Mouse (Mus musculus): ENCODE results near the gene Tor4a.

Tor4a gene

DNA sequence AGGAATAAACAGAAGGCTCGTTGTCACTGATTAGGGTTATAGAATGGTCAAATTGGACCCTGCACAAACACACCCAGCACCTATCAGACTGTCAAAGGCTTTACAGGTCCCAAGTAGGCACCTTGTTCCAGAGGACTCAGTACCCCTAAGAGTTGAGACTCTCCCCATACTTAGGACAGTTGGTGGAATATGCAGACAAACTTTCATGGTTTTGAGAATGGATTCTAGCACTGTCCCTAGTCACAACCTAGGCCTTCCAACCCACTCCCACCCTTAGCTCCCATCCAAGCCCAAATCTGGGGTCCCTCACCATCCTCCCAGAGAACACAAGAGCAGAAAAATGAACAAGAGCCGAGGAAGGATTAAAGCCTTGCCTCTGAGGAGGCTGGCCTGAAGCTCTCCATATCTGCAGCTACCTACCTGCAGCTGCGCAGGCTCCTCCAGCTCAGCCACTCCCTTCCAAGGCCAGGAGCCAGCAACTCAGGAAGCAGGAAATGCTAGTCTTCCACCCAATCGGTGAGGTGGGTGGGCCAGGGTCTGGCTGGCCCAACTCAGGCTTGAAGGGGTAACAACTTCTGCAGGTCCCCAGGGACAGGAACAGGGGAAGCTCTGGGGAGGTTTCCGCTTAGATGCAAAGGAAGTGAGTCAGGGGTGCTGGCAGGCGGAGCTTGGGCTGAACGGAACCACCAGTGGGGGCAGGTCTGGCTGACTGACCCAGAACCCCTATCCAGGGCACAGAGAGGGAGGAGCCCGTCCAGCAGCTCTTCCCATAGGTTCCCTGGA is at the start of gene Tor4a:
Gene Tor4a, minus strand, starts transcription at position 715 of the 783 bp plus-strand sequence.
- DNase-seq (ENCODE audit: low spot score), result no peak

GRCm38 (mm10) chr2:25244144-25244543 is 47.5 kb upstream of the Tor4a start:
- no peak for DNase-seq (ENCODE audit: low spot score)

DNA sequence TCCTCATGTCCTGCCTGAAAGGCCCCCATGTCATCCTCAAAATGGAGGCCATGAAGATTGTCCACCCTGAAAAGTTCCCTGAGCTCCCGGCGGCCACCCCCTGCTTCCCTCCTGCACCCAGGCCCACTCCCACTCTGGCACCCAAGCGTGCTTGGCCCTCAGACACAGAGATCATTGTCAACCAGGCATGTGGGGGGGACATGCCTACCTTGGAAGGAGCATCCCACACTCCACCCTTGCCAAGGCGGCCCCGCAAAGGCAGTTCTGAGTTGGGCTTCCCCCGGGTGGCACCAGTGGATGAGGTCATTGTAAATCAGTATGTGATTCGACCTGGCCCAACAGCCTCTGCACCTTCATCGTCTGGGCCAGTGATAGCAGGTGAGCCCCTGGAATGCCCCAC is 46.7 kb upstream of the Tor4a start:
- no peak for DNase-seq (ENCODE audit: low spot score)

DNA sequence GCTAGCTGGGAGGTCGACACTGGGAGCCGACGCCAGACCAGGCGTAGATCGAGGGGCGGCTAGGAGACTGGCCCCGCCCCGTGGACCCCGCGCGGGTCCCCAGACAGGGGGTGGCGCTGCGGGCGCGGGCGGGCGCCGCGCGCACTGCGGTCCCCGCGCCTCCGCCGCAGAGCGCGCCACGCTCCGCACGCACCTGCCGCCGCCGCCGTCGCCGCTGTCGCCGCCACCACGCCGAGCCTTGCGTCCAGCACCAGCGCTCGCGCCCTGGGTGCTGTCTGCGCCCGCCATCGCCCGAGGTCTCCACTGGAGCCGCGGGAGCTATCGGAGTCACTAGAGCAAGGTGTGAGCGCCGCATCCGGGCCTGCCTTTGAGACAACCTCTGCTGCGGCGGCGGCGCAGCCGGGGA is 45.4 kb upstream of the Tor4a start, which contains the start of the genes Rnf208 and Cysrt1:
Gene Rnf208, plus strand, starts transcription at position 155 of the 406 bp plus-strand sequence.
Gene Cysrt1, minus strand, starts transcription at position 352 of the 406 bp plus-strand sequence.
- no peak for DNase-seq (ENCODE audit: low spot score)

DNA sequence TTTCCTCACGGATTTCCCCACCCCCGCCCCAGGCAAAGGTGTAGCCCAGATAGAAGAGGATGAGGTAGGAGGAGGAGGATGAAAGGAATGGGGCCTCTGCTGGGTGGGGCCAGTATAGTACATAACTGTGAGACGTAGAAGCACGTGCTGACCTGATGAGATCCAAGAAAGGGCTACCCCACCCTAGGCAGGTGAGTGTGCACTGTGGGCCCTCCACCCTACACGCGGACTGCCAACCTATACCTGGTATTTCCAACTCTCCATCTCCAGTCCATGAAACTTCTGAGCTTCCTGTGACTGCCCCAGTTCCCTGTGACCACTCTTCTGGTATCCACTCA is 44.7 kb upstream of the Tor4a start:
- no peak for DNase-seq (ENCODE audit: low spot score)

GRCm38 (mm10) chr2:25240723-25241437 is 44.2 kb upstream of the Tor4a start:
- DNase-seq (ENCODE audit: low spot score), result no peak

- no peak for DNase-seq (ENCODE audit: low spot score)
Measured at GRCm38 (mm10) chr2:25240310-25240709, 43.6 kb upstream of the Tor4a start.

DNA sequence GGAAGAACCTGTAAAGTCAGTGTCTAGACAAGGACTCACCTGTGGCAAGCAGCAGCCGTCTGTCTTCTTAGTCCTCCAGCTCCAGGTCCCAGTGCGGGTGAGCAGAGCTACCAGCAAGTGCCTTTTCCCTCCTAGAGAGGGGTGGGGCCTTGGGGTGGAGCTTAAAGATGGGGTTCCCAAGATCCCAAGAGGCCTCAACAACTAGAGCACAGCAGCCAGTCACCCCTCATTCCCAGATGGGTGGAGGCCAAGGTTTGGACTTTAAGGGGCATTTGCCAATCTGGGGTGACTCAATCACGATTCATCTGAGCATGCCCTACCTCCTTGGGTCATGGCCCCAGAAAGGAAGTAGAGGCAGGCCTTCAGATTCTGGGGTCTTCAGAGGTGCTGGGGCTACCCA is 43.1 kb upstream of the Tor4a start:
- no peak for DNase-seq (ENCODE audit: low spot score)

DNA sequence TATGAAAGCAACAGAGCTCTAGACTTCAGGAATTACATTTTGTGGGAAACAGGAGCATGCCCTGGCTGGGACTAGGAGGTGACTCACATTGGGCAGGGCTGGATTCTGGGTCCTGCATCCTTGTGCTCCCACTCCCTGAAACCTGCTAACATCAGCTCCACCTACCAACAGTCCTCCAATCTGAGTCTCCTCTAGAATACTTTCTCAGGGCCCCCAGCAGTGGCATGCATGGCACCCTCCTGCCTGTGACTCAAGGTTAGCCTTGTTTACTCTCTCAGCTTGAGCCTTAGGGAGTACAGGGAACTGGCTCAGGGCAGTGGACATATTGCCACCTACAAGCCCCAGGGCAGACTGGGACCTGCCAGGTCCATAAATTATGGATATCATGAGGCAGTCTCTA is 41.4 kb upstream of the Tor4a start:
- no peak for DNase-seq (ENCODE audit: low spot score)

- no peak for DNase-seq (ENCODE audit: low spot score)
Measured at GRCm38 (mm10) chr2:25237522-25237921, 40.8 kb upstream of the Tor4a start.

- DNase-seq (ENCODE audit: low spot score), result no peak
Measured at GRCm38 (mm10) chr2:25236614-25237013, 39.9 kb upstream of the Tor4a start, which contains the start of gene Rnf224. Gene Rnf224 (minus strand): TSS chr2:25236787.

GRCm38 (mm10) chr2:25234551-25235220 is 38.0 kb upstream of the Tor4a start:
- no peak for DNase-seq (ENCODE audit: low spot score)

DNA sequence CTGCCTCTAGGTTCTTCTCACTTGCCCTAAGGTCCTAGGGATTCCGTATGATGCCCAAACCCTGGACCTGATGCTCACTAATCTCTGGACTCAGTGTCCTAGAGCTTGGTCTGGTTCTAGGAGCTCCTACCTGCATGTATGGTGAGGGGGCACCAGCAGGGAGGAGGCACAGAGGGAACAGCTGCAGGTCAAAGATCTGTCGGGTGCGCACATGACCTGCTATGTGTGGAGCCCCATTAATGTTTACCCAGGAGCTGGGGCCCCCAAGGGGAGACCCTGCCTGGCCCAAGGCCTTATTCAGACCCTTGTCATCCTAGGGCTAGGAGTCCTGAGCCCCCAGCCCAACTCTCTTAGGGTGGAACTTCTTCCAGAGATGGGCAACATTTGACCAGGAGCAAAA is 37.4 kb upstream of the Tor4a start, which contains the start of gene Slc34a3:
Gene Slc34a3, minus strand, starts transcription at position 315 of the 400 bp plus-strand sequence.
- DNase-seq (ENCODE audit: low spot score), result no peak

GRCm38 (mm10) chr2:25233421-25233820 is 36.7 kb upstream of the Tor4a start:
- no peak for DNase-seq (ENCODE audit: low spot score)

DNA sequence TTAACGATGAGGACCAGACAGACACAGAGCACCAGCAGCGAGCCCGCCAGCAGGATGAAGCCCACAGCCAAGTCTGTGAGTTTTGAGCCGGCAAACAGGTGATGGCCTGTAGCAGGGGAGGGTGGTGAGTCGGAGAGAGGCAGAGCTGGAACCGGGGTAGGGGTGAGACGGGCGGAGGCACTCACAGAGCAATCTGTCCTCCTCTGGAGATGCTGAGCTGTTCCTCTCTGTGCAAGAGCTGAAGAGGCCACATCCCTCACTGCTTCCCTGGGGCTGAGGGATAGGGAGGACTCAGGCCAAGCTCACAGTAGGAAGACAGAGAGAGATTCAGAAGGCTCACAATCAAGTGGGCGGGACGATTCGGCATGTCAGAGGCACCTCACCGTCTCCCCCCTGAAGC is 34.4 kb upstream of the Tor4a start:
- no peak for DNase-seq (ENCODE audit: low spot score)

GRCm38 (mm10) chr2:25230581-25230980 is 33.9 kb upstream of the Tor4a start:
- no peak for DNase-seq (ENCODE audit: low spot score)

DNA sequence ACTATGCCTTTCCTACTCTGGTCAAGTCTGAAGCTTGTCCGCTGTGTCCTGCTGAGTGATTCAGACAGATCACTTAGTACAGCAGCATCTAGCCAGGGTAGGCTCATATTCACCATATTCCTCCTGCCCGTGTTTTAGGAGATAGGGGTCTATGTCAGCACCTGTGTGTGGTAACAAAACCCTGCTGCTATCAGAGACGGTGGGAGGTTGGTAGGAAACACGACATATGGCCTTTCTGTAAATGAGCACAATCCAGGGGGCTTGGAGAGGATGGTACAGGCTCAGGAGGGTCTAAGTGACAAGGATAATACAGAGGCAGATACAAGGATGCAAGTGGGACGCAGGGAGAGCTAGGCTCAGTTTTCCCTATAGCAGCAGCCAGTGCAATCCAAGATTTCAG is 32.9 kb upstream of the Tor4a start:
- DNase-seq (ENCODE audit: low spot score), result no peak

- no peak for DNase-seq (ENCODE audit: low spot score)
Measured at GRCm38 (mm10) chr2:25228995-25229530, 32.4 kb upstream of the Tor4a start.

DNA sequence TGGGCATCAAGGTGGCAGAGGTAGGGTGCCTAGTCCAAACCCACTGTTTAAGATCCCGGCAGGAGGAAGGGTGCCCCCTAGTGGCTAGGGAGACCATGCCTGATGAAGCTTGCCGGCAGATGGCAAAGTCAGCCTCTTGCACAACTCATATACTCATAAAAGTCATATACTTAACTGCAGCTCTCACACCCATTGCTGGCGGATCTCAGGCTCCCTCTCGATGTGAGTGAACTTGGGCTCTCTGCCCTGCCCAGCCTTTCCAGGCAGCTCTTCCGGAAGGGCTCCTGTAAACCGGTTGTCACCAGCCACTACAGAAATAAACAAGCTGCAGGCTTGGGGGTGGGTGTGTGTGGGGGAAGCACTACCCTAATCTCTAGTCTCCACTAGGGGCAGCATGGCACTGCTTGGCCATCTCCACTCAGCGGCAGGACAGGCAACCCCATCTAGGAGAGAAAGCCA is 31.8 kb upstream of the Tor4a start:
- DNase-seq (ENCODE audit: low spot score), result peak; percentile 86

- DNase-seq (ENCODE audit: low spot score), result no peak
Measured at GRCm38 (mm10) chr2:25227406-25227805, 30.7 kb upstream of the Tor4a start.

DNA sequence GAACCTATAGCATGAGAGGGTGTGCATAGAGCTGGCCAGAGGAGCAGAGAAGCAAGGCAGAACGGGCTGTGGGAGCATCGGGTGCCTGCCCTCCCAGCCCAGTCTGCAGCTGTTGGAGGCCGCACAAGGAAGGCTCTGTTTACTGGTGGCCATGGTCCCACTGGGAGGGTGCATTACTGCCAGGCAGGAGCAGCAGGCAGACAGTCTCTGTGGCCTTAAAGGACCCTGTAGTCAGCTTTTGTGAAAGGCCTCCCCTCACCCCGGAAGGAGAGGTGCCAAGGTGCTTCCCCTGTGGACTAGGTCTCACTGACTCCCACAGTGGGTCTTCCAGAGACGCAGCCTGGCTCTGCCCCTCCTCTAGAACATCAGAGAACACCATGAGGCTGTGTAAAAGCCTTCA is 30.2 kb upstream of the Tor4a start:
- DNase-seq (ENCODE audit: low spot score), result peak; percentile 65

DNA sequence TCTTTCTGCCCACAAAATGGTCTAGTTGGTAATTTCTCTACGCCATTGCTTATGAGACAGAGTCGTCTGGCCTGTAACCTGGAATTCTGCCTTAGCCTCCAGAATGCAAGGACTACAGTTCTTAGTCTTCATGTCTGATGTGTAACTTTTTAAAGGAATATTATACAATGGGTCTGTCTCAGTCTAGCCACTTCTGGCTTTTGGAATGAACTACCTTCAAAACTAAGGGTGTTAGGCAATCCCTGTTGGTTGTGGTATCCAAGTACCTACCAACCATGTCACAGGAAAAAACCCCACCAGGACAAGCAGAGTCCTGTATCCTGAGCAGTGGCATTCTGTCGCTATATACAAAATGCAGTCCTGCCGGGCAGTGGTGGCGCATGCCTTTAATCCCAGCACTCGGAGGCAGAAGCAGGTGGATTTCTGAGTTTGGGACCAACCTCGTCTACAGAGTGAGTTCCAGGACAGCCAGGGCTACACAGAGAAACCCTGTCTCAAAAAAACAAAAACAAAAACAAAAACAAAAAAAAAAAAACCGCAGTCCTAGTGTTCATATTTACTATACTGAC is 29.2 kb upstream of the Tor4a start:
- no peak for DNase-seq (ENCODE audit: low spot score)

Data from left cerebral cortex, adult 11 months (tissue).